Mouse (Mus musculus): ENCODE results near the gene Vmn1r174.
"Not testable (repeated sequence)": the region's sequence is repeated elsewhere in the genome, so short reads cannot be mapped to it uniquely, and the experiment has no call there.

Vmn1r174 gene

DNA sequence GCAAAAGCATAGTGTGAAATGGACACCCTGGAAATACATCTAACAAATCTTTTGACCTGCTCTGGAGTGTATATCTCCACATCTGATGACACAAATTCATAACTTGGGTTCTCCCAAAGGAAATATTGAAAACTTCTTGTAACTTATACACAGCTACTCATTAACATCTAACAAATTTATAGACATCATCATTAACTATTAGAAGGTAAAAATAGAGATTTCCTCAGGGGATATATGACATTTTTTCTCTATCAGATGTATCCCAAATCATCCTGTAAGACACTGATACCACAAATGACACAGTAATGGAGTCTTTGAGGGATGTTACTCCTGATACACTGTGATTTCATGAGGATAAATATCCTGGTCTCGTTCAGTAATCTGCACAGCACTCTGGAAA is at the start of gene Vmn1r174:
Gene Vmn1r174, plus strand, starts transcription at position 301 of the 400 bp plus-strand sequence.
- DNase-seq (ENCODE audit: inconsistent age in 2 of 2, low spot score in 1 of 2) = not testable (repeated sequence)

DNA sequence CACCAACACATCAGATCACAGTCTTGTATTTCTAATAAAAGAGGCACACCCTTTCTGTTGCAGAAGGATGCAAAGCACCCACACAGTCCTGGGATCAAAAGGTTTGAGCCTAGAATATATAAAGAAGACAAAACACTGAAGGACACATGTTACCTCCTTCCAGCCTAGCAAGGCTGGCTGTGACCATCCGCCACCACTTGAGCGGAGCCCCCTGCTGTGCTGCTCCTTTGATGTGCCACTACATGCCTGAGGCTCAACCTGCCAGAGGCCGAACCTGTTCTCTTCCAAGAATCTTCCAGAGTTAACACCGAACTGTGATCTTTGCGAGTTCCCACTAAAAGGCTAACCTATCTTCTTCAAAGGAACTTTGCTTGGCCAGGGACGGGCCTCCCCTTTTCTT is 32.5 kb downstream of the Vmn1r174 start:
- no peak for DNase-seq (ENCODE audit: inconsistent age in 2 of 2, low spot score in 1 of 2)

DNA sequence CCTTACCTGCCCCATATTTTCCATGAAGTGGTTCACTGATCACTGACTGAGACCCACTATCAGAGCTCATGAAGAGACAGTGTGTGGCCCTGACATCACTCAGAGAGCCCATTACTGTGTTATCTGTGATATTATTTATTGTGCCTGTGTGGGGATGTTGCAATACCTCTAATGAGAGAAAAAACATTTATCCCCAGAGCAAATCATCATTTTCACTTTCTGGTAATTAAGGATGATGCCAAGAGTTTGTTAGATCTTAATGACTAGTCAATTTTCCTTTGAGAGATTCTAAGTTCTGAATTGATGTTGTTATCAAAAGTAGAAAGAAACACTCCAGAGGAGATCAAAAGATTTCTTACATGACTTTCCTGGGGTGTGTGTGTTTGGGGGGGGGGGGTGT is 58.5 kb downstream of the Vmn1r174 start, which contains the start of gene Vmn1r175:
Gene Vmn1r175, minus strand, starts transcription at position 101 of the 400 bp plus-strand sequence.
- not testable (repeated sequence) for DNase-seq (ENCODE audit: inconsistent age in 2 of 2, low spot score in 1 of 2)
